Mouse (Mus musculus) brain, embryonic 14.5 days (tissue): ENCODE results near the gene 4930572O03Rik.
"Not testable (repeated sequence)": the region's sequence is repeated elsewhere in the genome, so short reads cannot be mapped to it uniquely, and the experiment has no call there.

Source experiments
- CTCF ChIP-seq: fragments of 200-500 bp; IDR thresholded peaks from 2 replicates; pipeline ENCODE4 v1.5.1; 2012; ENCODE audit warnings: inconsistent platforms, mild to moderate bottlenecking, moderate library complexity, borderline replicate concordance; ENCODE audit not compliant: insufficient read depth, insufficient read length; ENCODE audit errors: extremely low read depth
- POLR2A ChIP-seq: fragments of 200-500 bp; IDR thresholded peaks from 2 replicates; pipeline ENCODE4 v1.6.1; 2012; ENCODE audit warnings: mild to moderate bottlenecking, inconsistent platforms, borderline replicate concordance; ENCODE audit not compliant: poor library complexity, insufficient read depth, insufficient read length, severe bottlenecking; ENCODE audit errors: extremely low read depth

- not testable (repeated sequence) for TF ChIP-seq CTCF, POLR2A
Observed at GRCm38 (mm10) chr5:15678907-15679306, 22.0 kb upstream of the 4930572O03Rik start.
